Mouse (Mus musculus): ENCODE results near the gene Usp12.

DNA sequence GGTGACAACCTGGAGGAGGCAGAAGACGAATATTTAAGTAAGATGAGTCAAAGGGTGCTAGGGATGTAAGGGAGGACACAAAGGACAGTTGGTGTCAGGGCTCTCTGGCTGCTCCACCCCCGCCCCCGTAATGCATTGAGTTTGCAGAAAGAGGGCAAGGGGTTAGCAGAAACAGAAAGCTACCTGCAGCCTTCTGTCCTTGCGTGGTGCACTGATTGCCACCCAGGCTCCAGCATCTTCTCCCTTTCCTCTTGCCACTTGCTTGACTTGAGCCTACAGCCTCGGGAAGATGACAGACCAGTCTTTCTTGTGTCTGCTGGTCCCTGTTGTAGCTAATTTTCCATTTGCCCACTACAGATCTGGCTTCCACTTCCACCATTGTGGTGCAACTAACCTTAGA lies 45.0 kb upstream of the Usp12 start:
- TF ChIP-seq POLR2A (IDR thresholded peaks at IDR 0.05; ENCODE audit: borderline replicate concordance, extremely low read depth, insufficient read depth, insufficient read length, poor library complexity, severe bottlenecking) (no peak), CTCF (IDR thresholded peaks at IDR 0.05; ENCODE audit: borderline replicate concordance, extremely low read depth, insufficient read depth, insufficient read length) (no peak)

All from brain, embryonic 14.5 days (tissue).